Mouse (Mus musculus) embryo, embryonic 11.5 days (tissue): Measurements from ENCODE around the gene Bod1l.

Experiments
- DNase-seq: peaks from one replicate; pipeline ENCODE4 v3.0.0-alpha.2; 2012; ENCODE audit warnings: low read depth, low spot score

Gene Bod1l

GRCm38 (mm10) chr5:41758671-41759639 is 85.2 kb downstream of the Bod1l start:
- no peak for DNase-seq

- DNase-seq = no peak
These were observed 86.8 kb downstream of the Bod1l start for GRCm38 (mm10) chr5:41757338-41757737.

GRCm38 (mm10) chr5:41756396-41756795 is 87.7 kb downstream of the Bod1l start:
- DNase-seq = no peak

DNA sequence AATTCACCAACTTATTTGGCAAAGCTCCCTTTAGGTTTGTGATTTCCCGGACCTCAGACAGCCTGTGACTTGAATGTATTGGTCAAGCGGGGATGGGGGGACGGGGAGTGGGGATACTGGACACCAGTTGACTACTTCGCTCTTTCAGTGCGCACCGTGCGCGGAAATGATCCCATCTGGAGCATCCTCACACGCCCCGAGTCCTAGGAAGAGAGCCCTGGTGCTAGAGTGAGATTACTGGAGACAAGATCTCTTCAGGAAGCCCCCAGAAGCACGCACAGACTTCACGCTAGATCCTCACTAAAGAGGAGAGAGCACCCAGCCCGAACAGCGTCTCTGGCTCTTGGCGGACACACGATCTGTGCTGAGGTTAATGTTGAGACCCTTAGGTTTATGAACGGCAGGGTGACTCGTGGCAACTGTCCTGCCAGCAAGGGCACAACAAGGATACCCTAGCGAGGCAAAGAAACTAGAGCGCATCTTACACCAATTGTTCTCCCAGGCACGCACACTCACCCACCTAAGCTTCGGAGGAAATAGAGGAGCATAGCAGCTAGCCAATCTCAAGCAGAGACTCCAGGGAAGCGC is 88.6 kb downstream of the Bod1l start:
- no peak for DNase-seq

- no peak for DNase-seq
These were observed 89.3 kb downstream of the Bod1l start for GRCm38 (mm10) chr5:41754836-41755235.

GRCm38 (mm10) chr5:41754226-41754775 is 89.8 kb downstream of the Bod1l start:
- DNase-seq = no peak

- DNase-seq = no peak
These were observed 91.4 kb downstream of the Bod1l start for GRCm38 (mm10) chr5:41752721-41753120.

DNA sequence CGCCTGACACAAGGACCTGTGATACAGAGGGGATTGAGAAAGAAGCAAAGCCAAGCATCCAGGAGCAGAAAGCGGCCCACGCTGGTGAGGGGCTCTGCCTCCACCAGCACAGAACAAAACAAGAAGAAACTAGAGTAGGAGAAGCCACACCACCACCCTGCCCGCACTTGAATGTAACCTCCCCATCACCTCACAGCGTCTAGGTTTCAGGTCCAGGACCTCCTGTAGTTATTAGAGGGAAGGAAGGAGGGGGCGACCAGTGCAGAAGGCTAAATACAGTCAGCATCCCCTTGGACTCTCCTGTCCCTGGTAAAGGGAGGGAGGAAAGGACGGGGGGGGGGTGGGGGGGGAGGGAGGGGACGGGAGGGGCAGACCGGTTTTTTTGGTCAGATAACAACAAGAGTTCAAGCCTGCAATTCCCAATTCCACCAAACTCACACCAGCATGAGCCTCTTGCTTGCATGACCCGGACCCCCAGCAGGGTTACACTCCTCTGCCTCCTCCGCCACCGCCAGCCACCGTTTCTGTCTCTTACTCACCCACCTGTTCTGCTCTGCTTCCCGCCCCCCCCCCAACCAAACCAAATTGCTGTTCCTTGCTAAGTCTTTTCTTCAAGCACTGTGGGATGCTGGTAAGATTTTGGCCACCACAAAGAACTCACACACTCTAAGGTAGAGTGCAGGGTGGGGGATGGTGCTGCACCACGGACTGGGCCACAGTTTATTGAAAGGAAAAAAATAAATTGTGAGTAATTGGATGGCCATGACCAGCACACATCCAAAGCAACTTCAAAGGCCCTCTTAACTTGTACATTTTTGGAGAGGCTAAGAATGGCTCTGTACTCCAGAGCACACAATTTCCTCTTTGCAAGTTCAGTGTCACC is 99.0 kb downstream of the Bod1l start:
- no peak for DNase-seq

GRCm38 (mm10) chr5:41744234-41744633 is 99.9 kb downstream of the Bod1l start:
- no peak for DNase-seq

DNA sequence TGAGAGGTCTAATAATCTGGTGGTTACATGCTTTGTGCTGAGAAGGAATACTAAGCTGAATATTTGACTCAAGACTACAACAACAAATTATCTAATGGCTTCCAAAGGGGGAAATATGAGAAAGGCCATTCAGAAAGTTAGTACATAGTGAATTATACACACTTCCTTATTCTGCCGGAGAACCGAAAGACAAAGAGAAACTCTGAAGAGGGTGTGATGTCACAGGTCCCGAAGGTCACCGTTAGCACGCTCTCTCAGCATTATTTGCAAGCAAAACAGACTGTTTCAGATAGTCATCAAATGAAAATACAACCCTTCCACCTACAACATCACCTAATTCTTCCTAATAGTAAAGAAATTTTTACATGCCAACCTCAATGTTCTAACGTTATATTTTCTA is 105.3 kb downstream of the Bod1l start:
- DNase-seq = no peak
